Comparison of ENCODE assay signal across 22 mouse cellular contexts in genomic region chr7:96563329-96564065, GRCm38 (mm10).
DNase-seq lines count a peak whose midpoint lies in the region; ATAC-seq and TF ChIP-seq lines count a peak whose summit lies in the region.
"Had no signal": no experiment of that assay in that cellular context is flagged by ENCODE, and none has a peak within 500 bp of the region (broad histone marks: within the 10 kb centered on the region; RNA-seq: fewer than 3 reads in every experiment).

No protein-coding gene starts in this region.

- no peaks in the 10 kb centered on the region for H3K36me3 ChIP-seq in intestine, embryonic 15.5 days
- H3K36me3 ChIP-seq in intestine, postnatal 0 days (ENCODE audit: control insufficient read depth, insufficient read depth) = no peaks in the 10 kb centered on the region
- no peaks in the 10 kb centered on the region for H3K36me3 ChIP-seq in ES-E14 (ENCODE audit: control insufficient read depth, insufficient read depth, low read length, poor library complexity, severe bottlenecking)
- no peaks in the 10 kb centered on the region for H3K36me3 ChIP-seq in intestine, embryonic 16.5 days (ENCODE audit: control insufficient read depth, insufficient read depth, low read length)
- H3K36me3 ChIP-seq: forebrain, embryonic 12.5 days; heart, embryonic 13.5 days; hindbrain, embryonic 15.5 days; midbrain, embryonic 15.5 days had no signal

- no peaks in the 10 kb centered on the region for H3K27me3 ChIP-seq in intestine, embryonic 15.5 days (replicated peaks)
- H3K27me3 ChIP-seq in intestine, postnatal 0 days (replicated peaks; ENCODE audit: control insufficient read depth, insufficient read depth, low read length) = no peaks in the 10 kb centered on the region
- no peaks in the 10 kb centered on the region for H3K27me3 ChIP-seq in intestine, embryonic 16.5 days (replicated peaks; ENCODE audit: control insufficient read depth, insufficient read depth, low read length)
- H3K27me3 ChIP-seq: hindbrain, embryonic 15.5 days; midbrain, embryonic 15.5 days had no signal

- H3K9me3 ChIP-seq in intestine, embryonic 15.5 days = no peaks in the 10 kb centered on the region
- H3K9me3 ChIP-seq in intestine, postnatal 0 days (ENCODE audit: control insufficient read depth) = no peaks in the 10 kb centered on the region
- H3K9me3 ChIP-seq in ES-E14 (ENCODE audit: control insufficient read depth, insufficient read depth, low read depth, low read length) = no peaks in the 10 kb centered on the region
- no peaks in the 10 kb centered on the region for H3K9me3 ChIP-seq in intestine, embryonic 16.5 days (ENCODE audit: control insufficient read depth, low read length)
- H3K9me3 ChIP-seq: forebrain, embryonic 12.5 days; heart, embryonic 13.5 days; hindbrain, embryonic 15.5 days; midbrain, embryonic 15.5 days had no signal

- peaks cover 10% of the 10 kb centered on the region; the same call in 1 of the 2 replicates for H3K4me1 ChIP-seq in intestine, embryonic 15.5 days (replicated peaks)
- no peaks in the 10 kb centered on the region for H3K4me1 ChIP-seq in intestine, postnatal 0 days (replicated peaks; ENCODE audit: control insufficient read depth, insufficient read depth, low read length)
- peaks cover 0 to 11% of the 10 kb centered on the region in 2 experiments; a peak in 1 of 4 replicates for H3K4me1 ChIP-seq in ES-E14 (ENCODE audit: control insufficient read depth in 2 of 2, insufficient read depth in 2 of 2, low read length in 2 of 2, poor library complexity in 1 of 2)
- peaks cover 8% of the 10 kb centered on the region; the same call in 1 of the 2 replicates for H3K4me1 ChIP-seq in intestine, embryonic 16.5 days (ENCODE audit: control insufficient read depth, insufficient read depth, low read length)
- H3K4me1 ChIP-seq: hindbrain, embryonic 15.5 days; midbrain, embryonic 15.5 days had no signal

- H3K4me2 ChIP-seq in intestine, embryonic 15.5 days (replicated peaks) = no peak overlapping the region
- H3K4me2 ChIP-seq in intestine, postnatal 0 days (replicated peaks; ENCODE audit: low read depth) = no peak overlapping the region
- no peak overlapping the region for H3K4me2 ChIP-seq in intestine, embryonic 16.5 days (ENCODE audit: low read depth, low read length)
- H3K4me2 ChIP-seq: forebrain, embryonic 12.5 days; heart, embryonic 13.5 days; hindbrain, embryonic 15.5 days; midbrain, embryonic 15.5 days had no signal

- peak; percentile 59; the same call in 1 of the 2 replicates for ATAC-seq in intestine, embryonic 15.5 days
- ATAC-seq in intestine, postnatal 0 days = no peak
- peak; percentile 64 for ATAC-seq in intestine, embryonic 16.5 days
- ATAC-seq: midbrain, embryonic 15.5 days had no signal

- WGBS in intestine, embryonic 15.5 days = 53% methylated on average over 3 of the region's 3 CpGs
- WGBS in intestine, postnatal 0 days = 50% methylated on average over 3 of the region's 3 CpGs
- 38% methylated on average over 3 of the region's 3 CpGs for WGBS in intestine, embryonic 16.5 days

- H3K4me3 ChIP-seq in intestine, embryonic 15.5 days (replicated peaks) = no peak overlapping the region
- no peak overlapping the region for H3K4me3 ChIP-seq in intestine, postnatal 0 days (ENCODE audit: low read depth, low read length)
- H3K4me3 ChIP-seq in ES-E14 (ENCODE audit: insufficient read depth in 1 of 2, low read depth in 1 of 2, low read length in 2 of 2, poor library complexity in 1 of 2, severe bottlenecking in 1 of 2) = no peak overlapping the region
- H3K4me3 ChIP-seq in intestine, embryonic 16.5 days (ENCODE audit: low read length) = no peak overlapping the region
- H3K4me3 ChIP-seq: forebrain, embryonic 12.5 days; heart, embryonic 13.5 days; hindbrain, embryonic 15.5 days; midbrain, embryonic 15.5 days had no signal

- H3K9ac ChIP-seq in intestine, embryonic 15.5 days = no peak overlapping the region
- H3K9ac ChIP-seq in intestine, postnatal 0 days (ENCODE audit: low read depth, low read length) = no peak overlapping the region
- H3K9ac ChIP-seq in ES-E14 (ENCODE audit: insufficient read depth, low read depth, low read length, poor library complexity, severe bottlenecking) = no peak overlapping the region
- H3K9ac ChIP-seq in intestine, embryonic 16.5 days (ENCODE audit: low read depth, low read length) = no peak overlapping the region
- H3K9ac ChIP-seq: forebrain, embryonic 12.5 days; heart, embryonic 13.5 days; hindbrain, embryonic 15.5 days; liver, embryonic 14.5 days; midbrain, embryonic 15.5 days had no signal

- H3K27ac ChIP-seq in intestine, embryonic 15.5 days = no peak overlapping the region
- H3K27ac ChIP-seq in intestine, postnatal 0 days (ENCODE audit: low read depth, low read length) = no peak overlapping the region
- H3K27ac ChIP-seq in ES-E14 (ENCODE audit: insufficient read depth, low read depth, low read length, poor library complexity, severe bottlenecking) = no peak overlapping the region
- 0 out of 2 replicates have a peak overlapping the region, but pooled peaks have one; percentile 17 for H3K27ac ChIP-seq in intestine, embryonic 16.5 days (ENCODE audit: low read length)
- H3K27ac ChIP-seq: forebrain, embryonic 12.5 days; heart, embryonic 13.5 days; hindbrain, embryonic 15.5 days; liver, embryonic 14.5 days; midbrain, embryonic 15.5 days had no signal

- in situ Hi-C loops in ES-E14 (cut with MboI; ENCODE audit: low sequenced_read_pairs in 2 of 2, unreplicated experiment in 2 of 2) = no loop called here

- no peak for TF ChIP-seq CTCF in intestine, postnatal 0 days (IDR thresholded peaks at IDR 0.05; ENCODE audit: low read depth)

- peak; percentile 77 for DNase-seq in ovary, adult 18-20 months (ENCODE audit: low spot score)
- no peak for DNase-seq in ovary, postnatal 10 days (ENCODE audit: low spot score)
- DNase-seq in ES-E14 (ENCODE audit: low read depth, low spot score) = peak; percentile 22
- DNase-seq in heart, adult 18-20 months = no peak
- DNase-seq: adrenal gland, postnatal 25 days; cerebellum, adult 11 months; cerebellum, postnatal 14 days; heart, adult 11 months; kidney, adult 11 months; layer of hippocampus, postnatal 36 days; lung, postnatal 10 days; right cerebral cortex, postnatal 14 days; spleen, adult 18-20 months; thymus, adult 18-20 months had no signal

TF ChIP-seq in ES-E14, 5 proteins besides CTCF, POLR2A, EP300 and RAD21:
- TF ChIP-seq ZC3H11A (IDR thresholded peaks at IDR 0.05; ENCODE audit: borderline replicate concordance, low read depth, low read length) (no peak), ZNF384 (IDR thresholded peaks at IDR 0.05; ENCODE audit: low read depth, low read length) (no peak), MAFK (IDR thresholded peaks at IDR 0.05; ENCODE audit: insufficient read depth, low read depth, low read length) (no peak), HCFC1 (IDR thresholded peaks at IDR 0.05; ENCODE audit: borderline replicate concordance, insufficient read depth, low read length) (no peak), CHD2 (IDR thresholded peaks at IDR 0.05; ENCODE audit: low read depth, low read length) (no peak)

Comparison
In these comparisons a context has a peak if more than half of its experiments do, and no peak if none do; other contexts are left out.
1. DNase-seq: peak in ovary, adult 18-20 months (single experiment) and ES-E14 (single experiment); none in ovary, postnatal 10 days (single experiment) and heart, adult 18-20 months (0 of 2).